Mouse (Mus musculus) limb, embryonic 14.5 days (tissue): ENCODE data around the gene Hist1h3i. TPM values are rescaled to one million over a fixed set of nuclear protein-coding genes. Genes with fewer than 3 reads are reported as not detected.
"Not testable (repeated sequence)": the region's sequence is repeated elsewhere in the genome, so short reads cannot be mapped to it uniquely, and the experiment has no call there.

Experiments
- ATAC-seq: fragments of 200-750 bp; cut with Nextera tagmentation; 2 replicates; pipeline ENCODE4 v1.8.0; 2017; ENCODE audit warnings: low read depth, moderate number of reproducible peaks, moderate TSS enrichment; ENCODE audit not compliant: low FRiP score
- DNase-seq: peaks from one replicate; pipeline ENCODE4 v3.0.0-alpha.2; 2015; ENCODE audit warnings: low spot score
- H3K27ac ChIP-seq: fragments of 300-500 bp; sonication (generic); replicated peaks from 2 replicates; pipeline ENCODE4 v1.5.1; 2014; ENCODE audit warnings: low read depth, mild to moderate bottlenecking, low read length, moderate library complexity, mixed read lengths
- H3K27me3 ChIP-seq: fragments of 300-500 bp; sonication (generic); 2 replicates; pipeline ENCODE4 v1.6.1; 2014; ENCODE audit warnings: low read length, mixed read lengths; ENCODE audit not compliant: control insufficient read depth, insufficient read depth
- H3K36me3 ChIP-seq: fragments of 300-500 bp; sonication (generic); 2 replicates; pipeline ENCODE4 v1.6.1; 2014; ENCODE audit warnings: mild to moderate bottlenecking, low read length, moderate library complexity, mixed read lengths; ENCODE audit not compliant: control insufficient read depth, insufficient read depth
- H3K4me1 ChIP-seq: fragments of 300-500 bp; sonication (generic); 2 replicates; pipeline ENCODE4 v1.6.1; 2014; ENCODE audit warnings: antibody characterized with exemption, low read length, mixed read lengths; ENCODE audit not compliant: control insufficient read depth, insufficient read depth
- H3K4me2 ChIP-seq: fragments of 300-500 bp; sonication (generic); replicated peaks from 2 replicates; pipeline ENCODE4 v1.6.1; 2014; ENCODE audit warnings: low read depth, mild to moderate bottlenecking, low read length, moderate library complexity; ENCODE audit not compliant: severe bottlenecking
- H3K4me3 ChIP-seq: fragments of 300-500 bp; sonication (generic); replicated peaks from 2 replicates; pipeline ENCODE4 v1.5.1; 2014; ENCODE audit warnings: low read length
- H3K9ac ChIP-seq: fragments of 300-500 bp; sonication (generic); 2 replicates; pipeline ENCODE4 v1.6.1; 2014; ENCODE audit warnings: mild to moderate bottlenecking, low read depth, low read length, moderate library complexity; ENCODE audit not compliant: severe bottlenecking
- H3K9me3 ChIP-seq: fragments of 300-500 bp; sonication (generic); 2 replicates; pipeline ENCODE4 v1.6.1; 2016; ENCODE audit warnings: low read length; ENCODE audit not compliant: control insufficient read depth
- POLR2A ChIP-seq: fragments of 200-500 bp; IDR thresholded peaks from 2 replicates; pipeline ENCODE4 v1.8.0; 2012; ENCODE audit warnings: inconsistent platforms, mild to moderate bottlenecking, moderate library complexity, borderline replicate concordance; ENCODE audit not compliant: insufficient read depth, insufficient read length; ENCODE audit errors: extremely low read depth
- WGBS: fragments of 180-500 bp; shearing (Covaris S2); extraction: QIAGEN DNeasy Blood & Tissue Kit; methylation state at CpG from one replicate; pipeline ENCODE4 v1.1.7; 2014; 5-methylcytosine and 5-hydroxymethylcytosine counted together
- polyA plus RNA-seq, 2 experiments: library from polyadenylated mRNA; depleted of rRNA in 1 of 2; stranded (reverse) in 1 of 2; unstranded in 1 of 2; fragments of >200 nt; fragmentation: Nextera tagmentation in 1 of 2; extraction: Ambion mirVana in 1 of 2; gene quantifications; 2 replicates each; pipeline versions ENCODE4 v1.2.1 to v1.2.3; 2012 to 2014

The Hist1h3i gene
- polyA plus RNA-seq, 2 experiments = 39.9 to 142 TPM

GRCm38 (mm10) chr13:21753051-21753523 lies 30.1 kb downstream of the Hist1h3i start:
- peak overlapping the region; percentile 61 for H3K9ac ChIP-seq
- ATAC-seq = no peak
- no peaks in the 10 kb centered on the region for H3K9me3 ChIP-seq
- H3K27ac ChIP-seq = peak overlapping the region; percentile 89
- peak overlapping the region; percentile 62 for H3K4me2 ChIP-seq
- peaks cover 23% of the 10 kb centered on the region for H3K4me1 ChIP-seq
- DNase-seq = no peak
- 1% methylated on average over 10 of the region's 10 CpGs for WGBS
- H3K27me3 ChIP-seq = no peaks in the 10 kb centered on the region
- peak overlapping the region; percentile 43 for H3K4me3 ChIP-seq
- no peaks in the 10 kb centered on the region for H3K36me3 ChIP-seq
- TF ChIP-seq POLR2A = no peak

- peaks cover 23% of the 10 kb centered on the region for H3K4me1 ChIP-seq
- no peak overlapping the region for H3K9ac ChIP-seq
- H3K27ac ChIP-seq = peak overlapping the region; percentile 89
- 0 out of 2 replicates have a peak overlapping the region, but pooled peaks have one; percentile 43 for H3K4me3 ChIP-seq
- DNase-seq = no peak
- H3K9me3 ChIP-seq = no peaks in the 10 kb centered on the region
- H3K4me2 ChIP-seq = peak overlapping the region; percentile 62
- no peaks in the 10 kb centered on the region for H3K36me3 ChIP-seq
- TF ChIP-seq POLR2A = 0 out of 2 replicates have a peak, but pooled peaks have one; percentile 32
- H3K27me3 ChIP-seq = no peaks in the 10 kb centered on the region
- ATAC-seq = no peak
- 39% methylated on average over 3 of the region's 3 CpGs for WGBS
Observed at GRCm38 (mm10) chr13:21752356-21752755, 30.8 kb downstream of the Hist1h3i start.

GRCm38 (mm10) chr13:21751827-21752226 lies 31.3 kb downstream of the Hist1h3i start:
- no peak overlapping the region for H3K4me3 ChIP-seq
- H3K36me3 ChIP-seq = no peaks in the 10 kb centered on the region
- WGBS = 71% methylated on average over 3 of the region's 3 CpGs
- TF ChIP-seq POLR2A = no peak
- H3K27ac ChIP-seq = peak overlapping the region; percentile 43; the same call in 1 of the 2 replicates
- H3K27me3 ChIP-seq = no peaks in the 10 kb centered on the region
- H3K4me1 ChIP-seq = peaks cover 23% of the 10 kb centered on the region
- H3K9me3 ChIP-seq = no peaks in the 10 kb centered on the region
- no peak overlapping the region for H3K9ac ChIP-seq
- no peak for DNase-seq
- no peak overlapping the region for H3K4me2 ChIP-seq
- no peak for ATAC-seq

DNA sequence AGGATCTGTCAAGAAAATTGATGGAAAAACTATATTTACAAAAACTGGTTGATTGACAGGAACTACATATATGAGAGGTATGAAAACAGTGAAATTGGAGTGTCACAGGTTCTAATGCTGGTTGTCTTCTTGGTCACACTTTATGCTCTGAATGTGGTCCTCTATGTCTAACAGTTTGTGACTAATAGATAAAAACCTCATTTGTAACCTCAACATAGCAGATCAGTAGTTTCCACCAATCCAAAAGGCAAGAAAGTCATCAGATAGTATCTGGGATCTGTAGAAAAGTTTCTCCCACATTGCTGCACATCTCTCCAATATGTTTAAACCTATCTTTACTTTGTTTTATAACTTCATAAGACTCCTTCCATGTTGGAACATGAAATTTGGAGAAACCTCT lies 31.8 kb downstream of the Hist1h3i start:
- H3K36me3 ChIP-seq = no peaks in the 10 kb centered on the region
- H3K27ac ChIP-seq = 0 out of 2 replicates have a peak overlapping the region, but pooled peaks have one; percentile 43
- no peak overlapping the region for H3K9ac ChIP-seq
- DNase-seq (no peak), ATAC-seq (no peak)
- H3K4me3 ChIP-seq = no peak overlapping the region
- no peak overlapping the region for H3K4me2 ChIP-seq
- TF ChIP-seq POLR2A = no peak
- peaks cover 23% of the 10 kb centered on the region for H3K4me1 ChIP-seq
- no peaks in the 10 kb centered on the region for H3K27me3 ChIP-seq
- no peaks in the 10 kb centered on the region for H3K9me3 ChIP-seq

GRCm38 (mm10) chr13:21750159-21751017 lies 32.8 kb downstream of the Hist1h3i start, which contains the start of gene Hist1h4k:
Gene Hist1h4k (minus strand): TSS chr13:21750505.
- TF ChIP-seq POLR2A = peak; percentile 95; the same call in 1 of the 2 replicates
- Histone ChIP-seq H3K4me3 (peak within 1 kb of the TSS; percentile 52), H3K4me1 (peaks cover 23% of the 10 kb centered on the region), H3K27ac (peak within 1 kb of the TSS; percentile 94), H3K4me2 (peak within 1 kb of the TSS; percentile 83), H3K9ac (peak within 1 kb of the TSS; percentile 57)
- DNase-seq = peak; percentile 94
- not testable (repeated sequence) for H3K27me3 ChIP-seq, H3K36me3 ChIP-seq, H3K9me3 ChIP-seq
- peak; percentile 83 for ATAC-seq
- under 1% methylated on average over 44 of the region's 56 CpGs for WGBS
